Mouse (Mus musculus): ENCODE results near the gene Bmp2k. TPM values are rescaled to one million over a fixed set of nuclear protein-coding genes. Genes with fewer than 3 reads are reported as not detected.

Gene Bmp2k
- polyA plus RNA-seq, 1 experiment, result 6.6 TPM

DNA sequence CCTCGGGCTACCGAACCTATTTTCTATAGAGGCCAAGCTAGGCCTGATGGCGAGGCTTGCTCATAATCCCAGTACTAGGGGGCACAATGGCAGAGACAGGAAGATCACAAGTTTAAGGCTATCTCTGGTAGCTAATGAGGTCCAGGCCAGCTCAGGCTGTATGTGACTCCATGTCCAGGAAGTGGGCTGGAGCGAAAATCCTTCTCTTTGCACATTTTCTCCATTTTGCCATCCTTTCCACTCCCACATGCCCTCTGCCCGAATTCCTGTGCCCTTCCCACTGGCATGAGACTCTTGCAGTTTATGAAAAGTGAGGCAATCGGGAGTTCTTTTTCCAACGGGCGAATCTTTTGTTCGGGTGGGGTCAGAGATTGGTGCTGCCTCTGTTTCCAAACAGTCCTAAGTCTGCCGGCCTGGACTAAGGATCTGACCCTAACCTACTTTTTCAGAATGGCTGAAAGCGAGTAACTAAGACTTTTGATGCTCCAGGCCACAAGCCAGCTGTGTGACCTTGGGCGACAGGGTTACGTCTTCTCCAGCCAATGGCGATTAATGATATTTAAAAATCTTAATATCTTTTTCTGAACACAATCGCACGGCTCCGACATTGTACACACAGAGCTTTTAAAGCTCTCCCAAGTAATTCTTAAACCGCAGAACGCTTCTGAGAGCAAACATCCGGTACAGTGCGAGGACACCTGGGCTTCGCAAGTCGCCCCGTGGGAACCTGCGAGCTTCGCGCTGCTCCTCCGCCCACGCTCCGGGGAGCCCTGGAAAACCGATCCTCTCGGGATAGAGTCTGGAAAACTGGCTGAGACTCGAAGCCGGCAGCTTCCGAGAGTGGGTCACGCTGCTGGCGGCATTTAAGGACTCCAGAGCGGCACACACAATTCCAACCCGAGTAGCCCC, 834 bp upstream of the Bmp2k start:
- Histone ChIP-seq H3K4me1 (ENCODE audit: control insufficient read depth, insufficient read depth, low read length) (peaks cover 5% of the 10 kb centered on the region), H3K27ac (ENCODE audit: control insufficient read depth, insufficient read depth, low read depth, low read length) (peak overlapping the region; percentile 97), H3K36me3 (ENCODE audit: control insufficient read depth, insufficient read depth, low read length) (no peaks in the 10 kb centered on the region), H3K4me3 (ENCODE audit: control insufficient read depth, low read depth, low read length) (peak overlapping the region; percentile 87), H3K27me3 (ENCODE audit: control insufficient read depth, insufficient read depth, low read length) (no peaks in the 10 kb centered on the region)
- no peak for TF ChIP-seq POLR2A (IDR thresholded peaks at IDR 0.05; ENCODE audit: control insufficient read depth, low read depth, low read length)
- TF ChIP-seq CTCF (IDR thresholded peaks at IDR 0.05; ENCODE audit: control insufficient read depth, insufficient read depth, insufficient replicate concordance, low read depth, low read length), result no peak

DNA sequence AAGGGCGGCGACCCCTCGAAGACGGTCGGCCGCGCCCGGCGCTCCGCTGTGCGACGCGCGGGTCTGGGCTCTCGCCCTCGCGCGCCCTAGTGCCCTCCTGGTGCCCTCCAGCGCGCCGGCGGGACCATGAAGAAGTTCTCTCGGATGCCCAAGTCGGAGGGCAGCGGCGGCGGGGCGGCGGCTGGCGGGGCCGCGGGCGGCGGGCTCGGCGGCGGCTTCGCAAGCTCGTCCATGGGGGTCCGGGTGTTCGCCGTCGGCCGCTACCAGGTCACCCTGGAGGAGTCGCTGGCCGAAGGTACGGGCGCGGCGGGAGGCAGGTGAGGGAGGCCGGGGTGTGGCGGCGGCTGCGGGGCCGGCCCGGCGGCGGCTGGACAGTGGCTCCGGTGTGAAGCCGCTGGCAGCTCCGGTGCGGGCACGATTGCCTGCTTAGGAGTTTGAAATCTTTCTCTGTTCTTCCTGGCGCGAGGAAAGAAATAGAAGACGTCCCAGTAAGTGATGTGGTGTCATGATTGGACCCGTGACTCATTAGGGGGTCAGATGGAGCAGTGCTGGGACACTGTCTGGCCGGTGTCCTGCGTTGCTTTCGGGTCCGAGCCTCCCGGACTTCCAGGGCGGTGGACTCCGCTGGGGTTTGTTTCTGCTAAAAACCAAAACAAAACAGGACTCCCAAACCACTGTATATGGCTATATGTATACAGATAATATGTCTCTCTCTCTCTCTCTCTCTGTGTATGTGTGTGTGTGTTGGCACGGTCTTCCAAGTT, 495 bp downstream of the Bmp2k start:
- Histone ChIP-seq H3K36me3 (ENCODE audit: control insufficient read depth, insufficient read depth, low read length) (no peaks in the 10 kb centered on the region), H3K27ac (ENCODE audit: control insufficient read depth, insufficient read depth, low read depth, low read length) (peak overlapping the region; percentile 90), H3K27me3 (ENCODE audit: control insufficient read depth, insufficient read depth, low read length) (no peaks in the 10 kb centered on the region), H3K4me1 (ENCODE audit: control insufficient read depth, insufficient read depth, low read length) (peaks cover 5% of the 10 kb centered on the region), H3K4me3 (ENCODE audit: control insufficient read depth, low read depth, low read length) (peak overlapping the region; percentile 87)
- no peak for TF ChIP-seq CTCF (IDR thresholded peaks at IDR 0.05; ENCODE audit: control insufficient read depth, insufficient read depth, insufficient replicate concordance, low read depth, low read length)
- 0 out of 2 replicates have a peak, but pooled peaks have one; percentile 1 for TF ChIP-seq POLR2A (IDR thresholded peaks at IDR 0.05; ENCODE audit: control insufficient read depth, low read depth, low read length)

DNA sequence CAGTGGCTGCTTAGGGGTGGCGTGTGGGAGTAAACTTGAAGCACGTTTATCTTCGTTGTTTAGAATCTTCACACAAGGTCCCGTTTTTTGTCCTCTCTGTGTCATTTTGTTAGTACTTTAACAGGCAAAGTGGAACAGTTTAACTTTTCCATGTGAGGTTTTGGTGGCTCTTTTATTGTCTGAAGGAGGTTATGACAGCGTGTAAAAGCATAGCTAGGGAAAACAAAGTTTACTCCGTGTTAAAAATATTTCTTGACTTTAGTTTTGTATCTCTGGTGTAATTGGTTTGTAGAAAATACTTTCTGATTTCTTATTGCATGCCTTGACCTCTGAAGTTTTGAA, 1.0 kb downstream of the Bmp2k start:
- Histone ChIP-seq H3K27me3 (ENCODE audit: control insufficient read depth, insufficient read depth, low read length) (no peaks in the 10 kb centered on the region), H3K4me3 (ENCODE audit: control insufficient read depth, low read depth, low read length) (peak overlapping the region; percentile 87), H3K4me1 (ENCODE audit: control insufficient read depth, insufficient read depth, low read length) (peaks cover 5% of the 10 kb centered on the region), H3K27ac (ENCODE audit: control insufficient read depth, insufficient read depth, low read depth, low read length) (peak overlapping the region; percentile 68), H3K36me3 (ENCODE audit: control insufficient read depth, insufficient read depth, low read length) (no peaks in the 10 kb centered on the region)
- no peak for TF ChIP-seq CTCF (IDR thresholded peaks at IDR 0.05; ENCODE audit: control insufficient read depth, insufficient read depth, insufficient replicate concordance, low read depth, low read length)
- TF ChIP-seq POLR2A (IDR thresholded peaks at IDR 0.05; ENCODE audit: control insufficient read depth, low read depth, low read length), result no peak

DNA sequence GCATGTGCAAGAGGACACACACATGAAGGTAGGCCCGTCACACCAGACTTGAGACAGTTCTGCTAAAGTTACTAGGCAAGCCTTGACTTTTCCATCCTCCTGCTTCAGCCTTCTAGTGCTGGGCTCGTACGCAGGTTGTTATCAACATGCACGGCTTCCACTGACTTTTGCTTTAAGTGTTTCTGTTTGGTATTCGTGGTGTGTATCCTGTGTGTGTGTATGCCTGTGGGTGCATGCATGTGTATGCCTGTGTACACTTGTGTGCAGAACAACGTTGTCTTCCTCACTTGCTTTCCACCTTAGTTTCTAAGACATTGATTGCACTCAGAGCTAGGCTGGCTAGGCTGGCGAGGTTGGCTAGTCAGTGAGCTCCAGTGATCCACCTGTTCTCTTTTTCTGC, 2.1 kb downstream of the Bmp2k start:
- no peak overlapping the region; the same call in 1 of the 2 replicates for H3K4me3 ChIP-seq (ENCODE audit: control insufficient read depth, low read depth, low read length)
- H3K27me3 ChIP-seq (ENCODE audit: control insufficient read depth, insufficient read depth, low read length), result no peaks in the 10 kb centered on the region
- H3K27ac ChIP-seq (ENCODE audit: control insufficient read depth, insufficient read depth, low read depth, low read length), result no peak overlapping the region
- TF ChIP-seq POLR2A (IDR thresholded peaks at IDR 0.05; ENCODE audit: control insufficient read depth, low read depth, low read length) (no peak), CTCF (IDR thresholded peaks at IDR 0.05; ENCODE audit: control insufficient read depth, insufficient read depth, insufficient replicate concordance, low read depth, low read length) (no peak)
- peaks cover 5% of the 10 kb centered on the region for H3K4me1 ChIP-seq (ENCODE audit: control insufficient read depth, insufficient read depth, low read length)
- no peaks in the 10 kb centered on the region for H3K36me3 ChIP-seq (ENCODE audit: control insufficient read depth, insufficient read depth, low read length)

DNA sequence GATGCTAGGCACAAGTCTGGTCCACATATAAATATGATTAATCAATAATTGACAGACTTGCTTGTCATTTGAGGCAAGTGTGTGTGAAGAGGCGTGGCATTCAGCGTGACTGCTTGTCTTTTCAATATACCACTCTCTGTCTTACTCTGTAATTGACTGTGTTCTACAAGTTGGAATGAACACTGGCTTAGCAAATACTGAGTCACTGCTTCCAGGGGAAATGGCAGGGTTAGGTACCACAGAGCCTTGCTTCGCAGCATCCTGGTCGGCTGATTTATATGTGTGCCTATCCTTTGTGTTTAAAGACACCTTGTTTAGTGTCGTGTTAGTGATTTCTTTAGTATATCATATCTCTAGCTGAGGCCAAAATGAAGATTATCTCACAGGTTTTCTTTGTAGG, 3.0 kb downstream of the Bmp2k start:
- no peak overlapping the region for H3K4me3 ChIP-seq (ENCODE audit: control insufficient read depth, low read depth, low read length)
- no peak overlapping the region for H3K27ac ChIP-seq (ENCODE audit: control insufficient read depth, insufficient read depth, low read depth, low read length)
- no peaks in the 10 kb centered on the region for H3K27me3 ChIP-seq (ENCODE audit: control insufficient read depth, insufficient read depth, low read length)
- peaks cover 5% of the 10 kb centered on the region for H3K4me1 ChIP-seq (ENCODE audit: control insufficient read depth, insufficient read depth, low read length)
- TF ChIP-seq POLR2A (IDR thresholded peaks at IDR 0.05; ENCODE audit: control insufficient read depth, low read depth, low read length), result no peak
- TF ChIP-seq CTCF (IDR thresholded peaks at IDR 0.05; ENCODE audit: control insufficient read depth, insufficient read depth, insufficient replicate concordance, low read depth, low read length), result no peak
- H3K36me3 ChIP-seq (ENCODE audit: control insufficient read depth, insufficient read depth, low read length), result no peaks in the 10 kb centered on the region

DNA sequence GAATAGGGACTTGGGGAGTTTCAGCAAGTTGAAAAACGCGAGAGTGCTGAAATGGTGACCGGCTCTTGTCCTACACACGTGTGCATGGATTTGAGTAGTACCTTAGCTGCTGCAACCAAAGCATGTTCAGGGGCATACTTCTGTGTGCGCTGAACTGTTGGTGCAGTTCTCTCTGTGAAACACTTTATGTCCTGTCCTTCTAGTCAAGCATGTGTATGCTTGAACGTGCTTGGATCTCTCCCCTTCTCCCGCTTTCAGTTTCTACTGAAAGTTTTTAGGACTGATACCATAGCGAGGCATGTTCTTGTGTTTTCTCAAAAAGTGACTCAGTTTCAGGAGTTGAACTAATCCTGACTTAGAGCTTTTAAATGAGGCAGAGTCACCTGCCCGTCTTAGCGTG, 3.7 kb downstream of the Bmp2k start:
- TF ChIP-seq POLR2A (IDR thresholded peaks at IDR 0.05; ENCODE audit: control insufficient read depth, low read depth, low read length) (no peak), CTCF (IDR thresholded peaks at IDR 0.05; ENCODE audit: control insufficient read depth, insufficient read depth, insufficient replicate concordance, low read depth, low read length) (no peak)
- Histone ChIP-seq H3K4me1 (ENCODE audit: control insufficient read depth, insufficient read depth, low read length) (peaks cover 5% of the 10 kb centered on the region), H3K27me3 (ENCODE audit: control insufficient read depth, insufficient read depth, low read length) (no peaks in the 10 kb centered on the region), H3K27ac (ENCODE audit: control insufficient read depth, insufficient read depth, low read depth, low read length) (no peak overlapping the region), H3K36me3 (ENCODE audit: control insufficient read depth, insufficient read depth, low read length) (no peaks in the 10 kb centered on the region), H3K4me3 (ENCODE audit: control insufficient read depth, low read depth, low read length) (no peak overlapping the region)

DNA sequence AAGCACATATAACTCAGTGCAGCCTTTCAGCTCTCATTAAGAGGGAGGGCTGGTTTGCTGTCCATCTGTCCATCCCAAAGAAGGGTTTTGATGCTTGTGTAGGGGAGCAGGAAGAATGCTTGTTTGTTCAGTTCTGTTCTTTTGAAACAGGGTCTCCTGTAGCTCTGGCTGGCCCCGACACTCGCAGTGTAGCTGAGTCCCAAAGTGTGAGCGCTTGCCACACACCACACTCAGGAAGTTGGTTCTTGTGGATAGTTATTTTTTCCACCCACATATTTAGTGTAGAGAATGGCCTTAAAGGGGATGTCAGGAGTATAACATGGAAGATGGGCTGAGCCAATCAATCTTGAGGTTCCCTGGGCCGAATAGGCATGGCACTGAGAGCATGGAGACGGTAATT, 4.1 kb downstream of the Bmp2k start:
- H3K27ac ChIP-seq (ENCODE audit: control insufficient read depth, insufficient read depth, low read depth, low read length), result no peak overlapping the region
- H3K27me3 ChIP-seq (ENCODE audit: control insufficient read depth, insufficient read depth, low read length), result no peaks in the 10 kb centered on the region
- no peaks in the 10 kb centered on the region for H3K36me3 ChIP-seq (ENCODE audit: control insufficient read depth, insufficient read depth, low read length)
- H3K4me1 ChIP-seq (ENCODE audit: control insufficient read depth, insufficient read depth, low read length), result peaks cover under 1% of the 10 kb centered on the region
- TF ChIP-seq POLR2A (IDR thresholded peaks at IDR 0.05; ENCODE audit: control insufficient read depth, low read depth, low read length) (no peak), CTCF (IDR thresholded peaks at IDR 0.05; ENCODE audit: control insufficient read depth, insufficient read depth, insufficient replicate concordance, low read depth, low read length) (no peak)
- no peak overlapping the region for H3K4me3 ChIP-seq (ENCODE audit: control insufficient read depth, low read depth, low read length)
